Mouse (Mus musculus) spleen, adult 2 months (tissue): ENCODE results near the gene Rpa2.

Experiments used
- CTCF ChIP-seq: fragments of 200-500 bp; IDR thresholded peaks from 2 replicates; pipeline ENCODE4 v1.5.1; 2011; ENCODE audit warnings: mild to moderate bottlenecking, inconsistent platforms; ENCODE audit not compliant: insufficient read depth, insufficient read length, insufficient replicate concordance; ENCODE audit errors: extremely low read depth
- POLR2A ChIP-seq: fragments of 200-500 bp; IDR thresholded peaks from 2 replicates; pipeline ENCODE4 v1.6.1; 2011; ENCODE audit warnings: low read depth, low read length, inconsistent platforms

DNA sequence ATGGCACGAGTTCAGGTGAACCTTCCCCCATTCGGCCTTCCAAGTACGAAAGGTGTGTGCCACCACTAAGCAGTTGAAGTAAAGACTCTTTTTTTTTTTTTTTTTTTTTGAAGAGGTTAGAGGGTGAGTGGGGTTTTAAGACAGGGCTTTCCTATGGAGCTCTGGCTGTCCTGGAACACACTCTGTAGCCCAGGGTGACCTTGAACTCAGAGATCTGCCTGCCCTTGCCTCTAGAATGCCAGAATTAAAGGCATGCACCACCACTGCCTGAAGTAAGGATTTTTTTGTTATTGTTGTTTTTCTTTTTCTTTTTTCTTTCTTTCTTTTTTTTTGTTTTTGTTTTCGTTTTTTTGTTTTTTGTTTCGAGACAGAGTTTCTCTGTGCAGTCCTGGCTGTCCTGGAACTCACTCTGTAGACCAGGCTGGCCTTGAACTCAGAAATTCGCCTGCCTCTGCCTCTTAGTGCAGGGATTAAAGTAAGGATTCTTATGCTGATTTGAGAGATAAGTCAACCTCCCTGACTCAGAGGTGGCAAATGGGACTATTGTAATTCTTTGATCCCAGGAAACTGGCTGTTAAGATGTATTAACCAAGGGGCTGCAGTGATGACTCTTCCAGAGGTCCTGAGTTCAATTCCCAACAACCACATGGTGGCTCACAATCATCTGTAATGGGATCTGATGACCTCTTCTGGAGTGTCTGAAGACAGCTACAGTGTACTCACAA lies 18.7 kb upstream of the Rpa2 start:
- TF ChIP-seq POLR2A (no peak), CTCF (no peak)
